ENCODE assay signal across 24 mouse cellular contexts in genomic region chr12:85184118-85184517, GRCm38 (mm10). TPM values are rescaled to one million over a fixed set of nuclear protein-coding genes. Genes with fewer than 3 reads are reported as not detected.
A peak's percentile ranks its signal among the peaks of the same experiment; 100 is the strongest.
DNase-seq lines count a peak whose midpoint lies in the region; TF ChIP-seq lines count a peak whose summit lies in the region.
"Had no signal": no experiment of that assay in that cellular context is flagged by ENCODE, and none has a peak within 500 bp of the region (broad histone marks: within the 10 kb centered on the region; RNA-seq: fewer than 3 reads in every experiment).

No protein-coding gene starts in this region.

- TF ChIP-seq CTCF in lung, adult 2 months (IDR thresholded peaks at IDR 0.05; ENCODE audit: insufficient read depth, low read length): no peak

- peak; percentile 16 to 52 for DNase-seq in kidney, postnatal 25 days
- DNase-seq in kidney, adult 18-20 months: no peak
- DNase-seq in lung, adult 2 months: peak; percentile 63
- peak; percentile 67 for DNase-seq in lung, postnatal 10 days
- DNase-seq in lung, postnatal 36 days: peak; percentile 78
- no peak for DNase-seq in thymus, postnatal 14 days
- DNase-seq in cerebellum, adult 9-10 months: no peak
- DNase-seq in T-cell, adult 2 months (ENCODE audit: low spot score): no peak
- DNase-seq: adrenal gland, adult 2 months; adrenal gland, postnatal 14 days; B cell, adult 2 months; cerebellum, adult 11 months; cerebellum, adult 2 months; cerebellum, postnatal 14 days; forebrain, postnatal 0 days; gastrocnemius, postnatal 36 days; heart, postnatal 14 days; heart, postnatal 4 days had no signal

- WGBS in lung, adult 2 months: 59% methylated on average over 5 of the region's 5 CpGs

- no peak overlapping the region for H3K4me3 ChIP-seq in lung, adult 2 months (replicated peaks; ENCODE audit: extremely low read depth, low read depth, low read length)
- H3K4me3 ChIP-seq: embryonic facial prominence, embryonic 12.5 days; embryonic facial prominence, embryonic 15.5 days; heart, adult 2 months; heart, embryonic 10.5 days; heart, embryonic 13.5 days had no signal

- no peak for TF ChIP-seq POLR2A in lung, adult 2 months (IDR thresholded peaks at IDR 0.05; ENCODE audit: borderline replicate concordance, extremely low read depth, low read depth, low read length)

- H3K4me1 ChIP-seq in lung, adult 2 months (ENCODE audit: control insufficient read depth, insufficient read depth, low read length): no peaks in the 10 kb centered on the region

RNA-seq across cellular contexts. Expression of gene Pgf, which starts 6.5 kb away (rescaled TPM):
- polyA plus RNA-seq in lung, adult 2 months (2012; rRNA removed): 3.0 and 3.6 TPM in 2 replicates
- polyA plus RNA-seq: G1E had no signal

RNA-seq across cellular contexts. Expression of gene Rps6kl1, which starts 33.1 kb away (rescaled TPM):
- 1.1 and 1.4 TPM in 2 replicates for polyA plus RNA-seq in lung, adult 2 months (2012; rRNA removed)

RNA-seq across cellular contexts. Expression of gene Eif2b2, which starts 35.2 kb away (rescaled TPM):
- 92.1 and 92.6 TPM in 2 replicates for polyA plus RNA-seq in lung, adult 2 months (2012; rRNA removed)

Comparison
In these comparisons a context has a peak if more than half of its experiments do, and no peak if none do; other contexts are left out.
1. DNase-seq: peak in kidney, postnatal 25 days (2 of 2), lung, adult 2 months (single experiment), lung, postnatal 10 days (single experiment) and lung, postnatal 36 days (single experiment); none in kidney, adult 18-20 months (single experiment), thymus, postnatal 14 days (single experiment), cerebellum, adult 9-10 months (single experiment) and T-cell, adult 2 months (single experiment).